Comparison of ENCODE assay signal across 10 mouse cellular contexts in genomic region chr19:6416124-6416770, GRCm38 (mm10). TPM values are rescaled to one million over a fixed set of nuclear protein-coding genes. Genes with fewer than 3 reads are reported as not detected.
DNase-seq lines count a peak whose midpoint lies in the region; ATAC-seq lines count a peak whose summit lies in the region.
"Had no signal": no experiment of that assay in that cellular context is flagged by ENCODE, and none has a peak within 500 bp of the region (broad histone marks: within the 10 kb centered on the region; RNA-seq: fewer than 3 reads in every experiment).

No protein-coding gene starts in this region.

- H3K4me3 ChIP-seq in embryonic facial prominence, embryonic 10.5 days = no peak overlapping the region
- no peak overlapping the region for H3K4me3 ChIP-seq in hindbrain, embryonic 13.5 days
- H3K4me3 ChIP-seq: stomach, embryonic 15.5 days had no signal

- peak overlapping the region; percentile 57 for H3K27ac ChIP-seq in embryonic facial prominence, embryonic 10.5 days (replicated peaks)
- peak overlapping the region; percentile 97 for H3K27ac ChIP-seq in hindbrain, embryonic 13.5 days
- H3K27ac ChIP-seq: stomach, embryonic 15.5 days had no signal

- peak overlapping the region; percentile 27 for H3K4me2 ChIP-seq in hindbrain, embryonic 13.5 days
- H3K4me2 ChIP-seq: stomach, embryonic 15.5 days had no signal

- peak overlapping the region; percentile 90 for H3K9ac ChIP-seq in hindbrain, embryonic 13.5 days
- H3K9ac ChIP-seq: stomach, embryonic 15.5 days had no signal

- peaks cover 57% of the 10 kb centered on the region for H3K4me1 ChIP-seq in embryonic facial prominence, embryonic 10.5 days
- peaks cover 60% of the 10 kb centered on the region for H3K4me1 ChIP-seq in hindbrain, embryonic 13.5 days (replicated peaks)

- H3K27me3 ChIP-seq in embryonic facial prominence, embryonic 10.5 days (replicated peaks; ENCODE audit: low read depth, poor library complexity, severe bottlenecking) = peaks cover 70% of the 10 kb centered on the region
- H3K27me3 ChIP-seq in hindbrain, embryonic 13.5 days = peaks cover 8% of the 10 kb centered on the region; the same call in 1 of the 2 replicates

- ATAC-seq in hindbrain, embryonic 13.5 days (ENCODE audit: low FRiP score) = peak; percentile 22

- no peaks in the 10 kb centered on the region for H3K9me3 ChIP-seq in embryonic facial prominence, embryonic 10.5 days
- no peaks in the 10 kb centered on the region for H3K9me3 ChIP-seq in hindbrain, embryonic 13.5 days
- H3K9me3 ChIP-seq: stomach, embryonic 15.5 days had no signal

- peak; percentile 29 to 59 for DNase-seq in frontal cortex, postnatal 10 days (ENCODE audit: low spot score in 2 of 2)
- DNase-seq in frontal cortex, postnatal 25 days (ENCODE audit: low spot score in 2 of 2) = no peak
- DNase-seq in embryonic facial prominence, embryonic 10.5 days (ENCODE audit: low spot score) = peak; percentile 65
- peak; percentile 54 for DNase-seq in neural tube, embryonic 10.5 days (ENCODE audit: extremely low spot score, low spot score)
- no peak for DNase-seq in adrenal gland, adult 18-20 months (ENCODE audit: low spot score in 2 of 2)
- no peak for DNase-seq in Muller cell, postnatal 12 days (ENCODE audit: inconsistent ontology term)
- DNase-seq in cerebellum, postnatal 4 days (ENCODE audit: low spot score in 2 of 2) = no peak
- DNase-seq: cerebellum, adult 18-20 months had no signal

- 6% methylated on average over 9 of the region's 9 CpGs for WGBS in embryonic facial prominence, embryonic 10.5 days
- WGBS in hindbrain, embryonic 13.5 days = 4% methylated on average over 9 of the region's 9 CpGs

- no peaks in the 10 kb centered on the region for H3K36me3 ChIP-seq in embryonic facial prominence, embryonic 10.5 days (replicated peaks)
- H3K36me3 ChIP-seq in hindbrain, embryonic 13.5 days = no peaks in the 10 kb centered on the region
- H3K36me3 ChIP-seq: stomach, embryonic 15.5 days had no signal

RNA-seq across cellular contexts. Expression of gene Nrxn2, which starts 2.3 kb away (rescaled TPM):
- 1.9 TPM in 2 replicates for polyA plus RNA-seq in embryonic facial prominence, embryonic 10.5 days (2016; fragmentation: Nextera tagmentation; extraction: Ambion mirVana)
- polyA plus RNA-seq in hindbrain, embryonic 13.5 days (2015; fragmentation: Nextera tagmentation; extraction: Ambion mirVana) = 23.5 and 27.7 TPM in 2 replicates
- 1 to 10 TPM; 6.8 to 7.4 TPM for total RNA-seq in adrenal gland, adult 18-20 months (2021)

RNA-seq across cellular contexts. Expression of gene Rasgrp2, which starts 17.1 kb away (rescaled TPM):
- polyA plus RNA-seq in embryonic facial prominence, embryonic 10.5 days (2016; fragmentation: Nextera tagmentation; extraction: Ambion mirVana) = 14.2 and 18.6 TPM in 2 replicates
- 42.0 and 43.2 TPM in 2 replicates for polyA plus RNA-seq in hindbrain, embryonic 13.5 days (2015; fragmentation: Nextera tagmentation; extraction: Ambion mirVana)
- total RNA-seq in adrenal gland, adult 18-20 months (2021) = 10 to 100 TPM; 38.0 to 44.8 TPM

RNA-seq across cellular contexts. Expression of gene Pygm, which starts 32.0 kb away (rescaled TPM):
- polyA plus RNA-seq in embryonic facial prominence, embryonic 10.5 days (2016; fragmentation: Nextera tagmentation; extraction: Ambion mirVana) = 1.1 and 2.2 TPM in 2 replicates
- polyA plus RNA-seq in hindbrain, embryonic 13.5 days (2015; fragmentation: Nextera tagmentation; extraction: Ambion mirVana) = 4.9 and 5.7 TPM in 2 replicates
- 10 to 100 TPM; 55.0 to 65.0 TPM for total RNA-seq in adrenal gland, adult 18-20 months (2021)

RNA-seq across cellular contexts. Expression of gene Sf1, which starts 52.8 kb away (rescaled TPM):
- polyA plus RNA-seq in embryonic facial prominence, embryonic 10.5 days (2016; fragmentation: Nextera tagmentation; extraction: Ambion mirVana) = 185 and 205 TPM in 2 replicates
- 103 and 107 TPM in 2 replicates for polyA plus RNA-seq in hindbrain, embryonic 13.5 days (2015; fragmentation: Nextera tagmentation; extraction: Ambion mirVana)
- 100 to 1,000 TPM; 233 to 277 TPM for total RNA-seq in adrenal gland, adult 18-20 months (2021)

Comparison
In these comparisons a context has a peak if more than half of its experiments do, and no peak if none do; other contexts are left out.
1. DNase-seq: peak in frontal cortex, postnatal 10 days (2 of 2), embryonic facial prominence, embryonic 10.5 days (single experiment) and neural tube, embryonic 10.5 days (single experiment); none in frontal cortex, postnatal 25 days (0 of 2), adrenal gland, adult 18-20 months (0 of 2), Muller cell, postnatal 12 days (single experiment) and cerebellum, postnatal 4 days (0 of 2).